Mouse (Mus musculus) heart, adult 2 months (tissue): ENCODE results near the gene Ank3.

Experiments
- CTCF ChIP-seq: fragments of 200-600 bp; IDR thresholded peaks from 2 replicates; pipeline ENCODE4 v1.8.1; 2022; ENCODE audit warnings: antibody characterized with exemption, mild to moderate bottlenecking, moderate library complexity
- POLR2A ChIP-seq: fragments of 200-500 bp; IDR thresholded peaks from 2 replicates; pipeline ENCODE4 v1.6.1; 2011; ENCODE audit warnings: mild to moderate bottlenecking, low read depth, low read length, control low read depth; ENCODE audit not compliant: insufficient read depth

GRCm38 (mm10) chr10:69584566-69584965 lies 186.0 kb downstream of the Ank3 start:
- no peak for TF ChIP-seq POLR2A
- no peak for TF ChIP-seq CTCF
